Mouse (Mus musculus) MEL (cell line): ENCODE results near the gene Gpc1. TPM values are rescaled to one million over a fixed set of nuclear protein-coding genes. Genes with fewer than 3 reads are reported as not detected.
A peak's percentile ranks its signal among the peaks of the same experiment; 100 is the strongest.

Source experiments
- DNase-seq: peaks from one replicate; pipeline ENCODE4 v3.0.0; 2011; ENCODE audit warnings: low read depth, low spot score
- H3K27ac ChIP-seq: 2 replicates; pipeline ENCODE4 v1.5.1; 2012; ENCODE audit warnings: low read depth, mild to moderate bottlenecking, control low read depth, low read length, moderate library complexity; ENCODE audit not compliant: control insufficient read depth
- H3K27me3 ChIP-seq, 2 experiments: fragments of 150-350 bp in 1 of 2; sonication (generic) in 1 of 2; 2 replicates each; pipeline ENCODE4 v1.6.1; 2012; ENCODE audit warnings: low read length in 2 of 2, mild to moderate bottlenecking in 2 of 2, improper control_type of control experiment in 1 of 2, moderate library complexity in 1 of 2; ENCODE audit not compliant: insufficient read depth in 2 of 2, control insufficient read depth in 1 of 2
- H3K36me3 ChIP-seq, 2 experiments: 2 replicates each; pipeline ENCODE4 v1.6.1; 2012 to 2014; ENCODE audit warnings: low read length in 2 of 2, improper control_type of control experiment in 1 of 2, inconsistent platforms in 1 of 2, mild to moderate bottlenecking in 1 of 2; ENCODE audit not compliant: insufficient read depth in 2 of 2, control insufficient read depth in 1 of 2
- H3K4me1 ChIP-seq, 2 experiments: fragments of 150-350 bp in 1 of 2; sonication (generic) in 1 of 2; 2 replicates each; pipeline ENCODE4 v1.6.1; 2012; ENCODE audit warnings: low read length in 2 of 2, improper control_type of control experiment in 1 of 2, mild to moderate bottlenecking in 1 of 2; ENCODE audit not compliant: insufficient read depth in 2 of 2, control insufficient read depth in 1 of 2
- H3K4me3 ChIP-seq, 2 experiments: fragments of 150-350 bp in 1 of 2; sonication (generic) in 1 of 2; 2 replicates each; pipeline ENCODE4 v1.5.1; 2012; ENCODE audit warnings: low read depth in 2 of 2, low read length in 2 of 2, mild to moderate bottlenecking in 2 of 2, moderate library complexity in 2 of 2, control low read depth in 1 of 2, improper control_type of control experiment in 1 of 2; ENCODE audit not compliant: control insufficient read depth in 1 of 2, insufficient read depth in 1 of 2
- H3K79me2 ChIP-seq: 2 replicates; pipeline ENCODE4 v1.6.1; 2012; ENCODE audit warnings: mild to moderate bottlenecking, low read length, moderate library complexity; ENCODE audit not compliant: control insufficient read depth, poor library complexity, insufficient read depth
- H3K9ac ChIP-seq: 2 replicates; pipeline ENCODE4 v1.6.1; 2012; ENCODE audit warnings: low read depth, mild to moderate bottlenecking, control low read depth, low read length, moderate library complexity; ENCODE audit not compliant: control insufficient read depth, poor library complexity, severe bottlenecking
- H3K9me3 ChIP-seq: fragments of 150-350 bp; sonication (generic); replicated peaks from 2 replicates; pipeline ENCODE4 v1.6.1; 2012; ENCODE audit warnings: mild to moderate bottlenecking, low read length, improper control_type of control experiment, moderate library complexity; ENCODE audit not compliant: insufficient read depth
- BHLHE40 ChIP-seq: IDR thresholded peaks from 2 replicates; pipeline ENCODE4 v1.6.1; 2012; ENCODE audit warnings: low read depth, mild to moderate bottlenecking, inconsistent platforms, low read length, improper control_type of control experiment, borderline replicate concordance
- CHD2 ChIP-seq: IDR thresholded peaks from 2 replicates; pipeline ENCODE4 v1.6.1; 2011; ENCODE audit warnings: low read length, improper control_type of control experiment
- CTCF ChIP-seq, 3 experiments: IDR thresholded peaks in 2 of 3; conservative IDR thresholded peaks in 1 of 3; 2 replicates each; pipeline ENCODE4 v1.5.1; 2011 to 2012; ENCODE audit warnings: low read length in 3 of 3, low read depth in 2 of 3, mild to moderate bottlenecking in 2 of 3, improper control_type of control experiment in 1 of 3, inconsistent platforms in 1 of 3, mixed read lengths in 1 of 3, moderate library complexity in 1 of 3; ENCODE audit not compliant: control insufficient read depth in 1 of 3, insufficient read depth in 1 of 3, poor library complexity in 1 of 3, severe bottlenecking in 1 of 3
- ELF1 ChIP-seq: IDR thresholded peaks from 2 replicates; pipeline ENCODE4 v1.6.1; 2014; ENCODE audit warnings: low read depth, mild to moderate bottlenecking, inconsistent platforms, low read length, improper control_type of control experiment, moderate library complexity
- GATA1 ChIP-seq: IDR thresholded peaks from 2 replicates; pipeline ENCODE4 v1.6.1; 2011; ENCODE audit warnings: low read depth, low read length, improper control_type of control experiment
- MAFK ChIP-seq: IDR thresholded peaks from 2 replicates; pipeline ENCODE4 v1.6.1; 2011; ENCODE audit warnings: low read depth, mild to moderate bottlenecking, low read length, improper control_type of control experiment, borderline replicate concordance
- MYC ChIP-seq: IDR thresholded peaks from 2 replicates; pipeline ENCODE4 v1.6.1; 2011; ENCODE audit warnings: low read depth, mild to moderate bottlenecking, low read length, improper control_type of control experiment, moderate library complexity
- NELFE ChIP-seq: IDR thresholded peaks from 2 replicates; pipeline ENCODE4 v1.6.1; 2011; ENCODE audit warnings: low read depth, low read length, improper control_type of control experiment
- POLR2A ChIP-seq, 2 experiments: IDR thresholded peaks; 2 replicates each; pipeline ENCODE4 v1.6.1; 2011 to 2012; ENCODE audit warnings: low read length in 2 of 2, mild to moderate bottlenecking in 2 of 2, control low read depth in 1 of 2, improper control_type of control experiment in 1 of 2, low read depth in 1 of 2, moderate library complexity in 1 of 2; ENCODE audit not compliant: control insufficient read depth in 1 of 2, insufficient read depth in 1 of 2, poor library complexity in 1 of 2
- POLR2AphosphoS2 ChIP-seq: IDR thresholded peaks from 2 replicates; pipeline ENCODE4 v1.6.1; 2011; ENCODE audit warnings: low read length, improper control_type of control experiment
- RAD21 ChIP-seq: IDR thresholded peaks from 2 replicates; pipeline ENCODE4 v1.6.1; 2011; ENCODE audit warnings: mild to moderate bottlenecking, low read depth, low read length, improper control_type of control experiment
- SMC3 ChIP-seq: IDR thresholded peaks from 2 replicates; pipeline ENCODE4 v1.6.1; 2011; ENCODE audit warnings: low read depth, low read length, improper control_type of control experiment
- TAL1 ChIP-seq: IDR thresholded peaks from 2 replicates; pipeline ENCODE4 v1.6.1; 2012; ENCODE audit warnings: mild to moderate bottlenecking, inconsistent platforms, low read length, moderate library complexity, mixed read lengths
- TCF12 ChIP-seq: IDR thresholded peaks from 2 replicates; pipeline ENCODE4 v1.6.1; 2014; ENCODE audit warnings: low read depth, mild to moderate bottlenecking, inconsistent platforms, low read length, improper control_type of control experiment, moderate library complexity
- USF2 ChIP-seq, 2 experiments: IDR thresholded peaks; 2 replicates each; pipeline ENCODE4 v1.6.1; 2011 to 2012; ENCODE audit warnings: improper control_type of control experiment in 2 of 2, low read length in 2 of 2, borderline replicate concordance in 1 of 2, inconsistent platforms in 1 of 2, low read depth in 1 of 2, mild to moderate bottlenecking in 1 of 2; ENCODE audit not compliant: insufficient read depth in 1 of 2
- ZC3H11A ChIP-seq: IDR thresholded peaks from 2 replicates; pipeline ENCODE4 v1.6.1; 2012; ENCODE audit warnings: low read depth, mild to moderate bottlenecking, inconsistent platforms, low read length, improper control_type of control experiment
- ZKSCAN1 ChIP-seq: IDR thresholded peaks from 2 replicates; pipeline ENCODE4 v1.6.1; 2012; ENCODE audit warnings: low read depth, mild to moderate bottlenecking, inconsistent platforms, low read length, improper control_type of control experiment, moderate library complexity
- ZMIZ1 ChIP-seq: IDR thresholded peaks from 2 replicates; pipeline ENCODE4 v1.6.1; 2012; ENCODE audit warnings: low read depth, mild to moderate bottlenecking, inconsistent platforms, low read length, improper control_type of control experiment, moderate library complexity
- ZNF384 ChIP-seq: IDR thresholded peaks from 2 replicates; pipeline ENCODE4 v1.6.1; 2012; ENCODE audit warnings: low read depth, mild to moderate bottlenecking, inconsistent platforms, low read length, improper control_type of control experiment
- polyA plus RNA-seq, 2 experiments: library from polyadenylated mRNA; stranded (reverse) in 1 of 2; unstranded in 1 of 2; fragments of >175 nt in 1 of 2; fragments of >200 nt in 1 of 2; gene quantifications; 2 replicates each; pipeline versions ENCODE4 v1.2.1 to v1.2.4; 2012; ENCODE audit warnings: low replicate concordance in 2 of 2, low read depth in 1 of 2; ENCODE audit not compliant: insufficient read length in 2 of 2, insufficient read depth in 1 of 2, missing spikeins in 1 of 2
- total RNA-seq: library from RNA; depleted of rRNA; stranded (reverse); fragments of 300-350 nt; gene quantifications from 2 replicates; pipeline ENCODE4 v1.2.3, GENCODE M21; 2012

Gene Gpc1
- total and polyA plus RNA-seq, 3 experiments: 0.23 to 3.6 TPM; not detected in 1

DNA sequence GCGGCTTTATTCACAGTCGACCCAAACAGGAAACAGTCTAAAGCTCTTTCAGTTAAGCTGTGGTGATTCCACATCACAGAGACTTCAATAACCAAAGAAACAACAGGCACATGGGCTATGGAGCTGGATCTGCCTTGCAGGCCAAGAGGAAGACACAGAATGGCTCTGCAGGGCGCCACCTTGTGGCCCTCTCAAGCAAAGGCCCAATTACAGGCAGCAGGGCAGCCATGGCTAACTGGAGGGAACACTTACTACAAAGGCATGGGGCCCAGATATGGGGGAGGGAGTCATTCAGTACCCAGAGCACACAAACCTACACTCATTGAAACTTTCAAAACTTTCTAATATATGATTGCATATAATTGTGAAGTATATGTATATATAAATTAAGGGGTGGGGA lies 63.6 kb downstream of the Gpc1 start:
- TF ChIP-seq RAD21 (peak; percentile 72), ZC3H11A (peak; percentile 64; the same call in 1 of the 2 replicates), ZMIZ1 (no peak), SMC3 (peak; percentile 96), TCF12 (0 out of 2 replicates have a peak, but pooled peaks have one; percentile 15), POLR2A (IDR thresholded peaks at IDR 0.05; ENCODE audit: control insufficient read depth in 1 of 2, insufficient read depth in 1 of 2, low read depth in 1 of 2, low read length in 2 of 2, poor library complexity in 1 of 2) (no peak), MYC (0 out of 2 replicates have a peak, but pooled peaks have one; percentile 36), CHD2 (no peak), CTCF (IDR thresholded peaks at IDR 0.05 in 2 of 3, conservative IDR thresholded peaks at IDR 0.05 in 1 of 3; ENCODE audit: control insufficient read depth in 1 of 3, insufficient read depth in 1 of 3, low read depth in 2 of 3, low read length in 3 of 3, poor library complexity in 1 of 3, severe bottlenecking in 1 of 3) (peak; percentile 98 to 99 (median 98))
- Histone ChIP-seq H3K9me3 (no peaks in the 10 kb centered on the region), H3K4me1 (no peaks in the 10 kb centered on the region), H3K27ac (no peak overlapping the region), H3K4me3 (no peak overlapping the region), H3K27me3 (peaks cover 11 to 13% of the 10 kb centered on the region in 2 experiments), H3K79me2 (no peaks in the 10 kb centered on the region), H3K9ac (no peak overlapping the region), H3K36me3 (no peaks in the 10 kb centered on the region)
- peak; percentile 88 for DNase-seq

DNA sequence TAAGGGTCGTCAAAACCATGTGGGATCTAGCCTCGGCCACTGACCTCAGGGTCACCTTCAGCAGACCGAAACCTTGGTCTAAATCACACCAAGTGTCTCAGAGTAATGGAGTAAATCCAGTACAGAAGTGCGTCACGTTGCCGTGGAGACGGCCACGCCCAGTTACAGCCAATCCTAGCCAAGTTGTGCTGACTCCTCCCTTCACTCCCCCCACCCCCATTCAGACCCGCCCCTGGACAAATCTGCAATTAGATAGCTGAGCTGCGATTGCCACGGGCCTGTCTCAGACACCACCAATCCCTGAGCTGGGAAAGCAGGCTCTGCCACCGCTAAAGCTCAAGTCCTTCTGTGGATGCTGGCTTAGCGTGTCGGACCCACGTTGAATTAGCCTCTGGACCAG lies 71.3 kb downstream of the Gpc1 start, which contains the start of gene Ankmy1:
Gene Ankmy1, minus strand, starts transcription at position 121 of the 400 bp plus-strand sequence.
- Histone ChIP-seq H3K9me3 (no peaks in the 10 kb centered on the region), H3K27ac (no peak within 1 kb of the TSS), H3K36me3 (peaks cover 0 to 5% of the 10 kb centered on the region in 2 experiments; a peak in 2 of 4 replicates), H3K4me1 (peaks cover 0 to 4% of the 10 kb centered on the region in 2 experiments; a peak in 2 of 4 replicates), H3K4me3 (no peak within 1 kb of the TSS), H3K27me3 (peaks cover 14 to 16% of the 10 kb centered on the region in 2 experiments), H3K9ac (no peak within 1 kb of the TSS), H3K79me2 (peaks cover 5% of the 10 kb centered on the region; the same call in 1 of the 2 replicates)
- peak; percentile 39 for DNase-seq
- TF ChIP-seq NELFE: no peak
- TF ChIP-seq ZNF384: no peak
- no peak for TF ChIP-seq SMC3
- TF ChIP-seq ZC3H11A: no peak
- no peak for TF ChIP-seq ZMIZ1
- no peak for TF ChIP-seq TAL1
- no peak for TF ChIP-seq ZKSCAN1
- no peak for TF ChIP-seq BHLHE40

DNA sequence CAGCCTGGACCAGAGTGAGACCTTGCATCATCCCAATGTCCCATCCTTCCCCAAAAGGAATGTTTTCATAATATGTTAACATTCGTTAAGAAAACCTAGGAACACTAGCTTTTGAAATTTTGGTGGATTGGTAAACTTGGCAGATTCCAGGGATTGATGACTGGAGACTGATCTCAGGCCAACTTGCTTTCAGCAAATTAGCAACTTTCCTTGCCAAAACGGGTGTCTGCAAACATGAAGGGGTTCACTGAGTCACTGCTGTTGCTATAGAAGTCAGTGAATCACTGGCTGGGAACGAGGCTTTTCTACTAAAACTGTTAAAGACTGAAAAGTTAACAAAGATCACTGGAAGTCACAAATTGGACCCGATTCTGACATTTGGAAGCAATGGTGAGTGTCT lies 72.2 kb downstream of the Gpc1 start:
- DNase-seq: no peak
- TF ChIP-seq MAFK (no peak), GATA1 (no peak), POLR2AphosphoS2 (no peak), NELFE (no peak), USF2 (IDR thresholded peaks at IDR 0.05; ENCODE audit: borderline replicate concordance in 1 of 2, insufficient read depth in 1 of 2, low read depth in 1 of 2, low read length in 2 of 2) (no peak), ELF1 (no peak)
- peaks cover 5% of the 10 kb centered on the region; the same call in 1 of the 2 replicates for H3K79me2 ChIP-seq

More for the DNA sequence above, 72.2 kb downstream of the Gpc1 start:
- H3K27me3 ChIP-seq: peaks cover 11 to 12% of the 10 kb centered on the region in 2 experiments
- no peak overlapping the region for H3K27ac ChIP-seq
- H3K36me3 ChIP-seq: peaks cover 0 to 13% of the 10 kb centered on the region in 2 experiments; a peak in 2 of 4 replicates
- H3K4me1 ChIP-seq: peaks cover 4 to 12% of the 10 kb centered on the region in 2 experiments
- H3K4me3 ChIP-seq: no peak overlapping the region
- H3K9ac ChIP-seq: no peak overlapping the region
- no peaks in the 10 kb centered on the region for H3K9me3 ChIP-seq
